Comparison of ENCODE assay signal across 7 mouse cellular contexts in genomic region chr7:44869697-44870528, GRCm38 (mm10). TPM values are rescaled to one million over a fixed set of nuclear protein-coding genes. Genes with fewer than 3 reads are reported as not detected.
DNase-seq lines count a peak whose midpoint lies in the region; ATAC-seq lines count a peak whose summit lies in the region.

TSS of gene Ptov1 (minus strand) at chr7:44869788.

- H3K4me2 ChIP-seq in intestine, embryonic 16.5 days (ENCODE audit: low read depth, low read length), result peak within 1 kb of the TSS; percentile 85
- H3K4me2 ChIP-seq in midbrain, embryonic 11.5 days, result peak within 1 kb of the TSS; percentile 92

- peak within 1 kb of the TSS; percentile 100 for H3K9ac ChIP-seq in intestine, embryonic 16.5 days (ENCODE audit: low read depth, low read length)
- H3K9ac ChIP-seq in midbrain, embryonic 11.5 days (ENCODE audit: low read length), result peak within 1 kb of the TSS; percentile 99

- H3K4me1 ChIP-seq in intestine, embryonic 16.5 days (ENCODE audit: control insufficient read depth, insufficient read depth, low read length), result peaks cover 40% of the 10 kb centered on the region
- H3K4me1 ChIP-seq in midbrain, embryonic 11.5 days (ENCODE audit: control insufficient read depth, insufficient read depth, low read length), result peaks cover 28% of the 10 kb centered on the region

- H3K27ac ChIP-seq in intestine, embryonic 16.5 days (ENCODE audit: low read length), result peak within 1 kb of the TSS; percentile 100
- peak within 1 kb of the TSS; percentile 100 for H3K27ac ChIP-seq in midbrain, embryonic 11.5 days (ENCODE audit: low read depth, low read length)

- no peaks in the 10 kb centered on the region for H3K27me3 ChIP-seq in intestine, embryonic 16.5 days (replicated peaks; ENCODE audit: control insufficient read depth, insufficient read depth, low read length)
- H3K27me3 ChIP-seq in midbrain, embryonic 11.5 days (ENCODE audit: control insufficient read depth, insufficient read depth, low read length), result no peaks in the 10 kb centered on the region

- H3K36me3 ChIP-seq in intestine, embryonic 16.5 days (ENCODE audit: control insufficient read depth, insufficient read depth, low read length), result peaks cover 4% of the 10 kb centered on the region; the same call in 1 of the 2 replicates
- 0 out of 2 replicates have a peak, but pooled peaks cover 5% of the 10 kb centered on the region for H3K36me3 ChIP-seq in midbrain, embryonic 11.5 days (ENCODE audit: control insufficient read depth, insufficient read depth, low read length)

- peak; percentile 94 for DNase-seq in adrenal gland, adult 8-10 months
- DNase-seq in embryo, embryonic 9.5 days (ENCODE audit: extremely low spot score), result peak; percentile 96
- DNase-seq in gastrocnemius, postnatal 4 days (ENCODE audit: low spot score in 2 of 2), result peak; percentile 82 to 91
- DNase-seq in left cerebral cortex, postnatal 36 days (ENCODE audit: low spot score in 2 of 2), result peak; percentile 95
- peak; percentile 99 for DNase-seq in midbrain, embryonic 11.5 days (ENCODE audit: low spot score, missing footprints)
- DNase-seq in skeletal muscle tissue, adult 2 months (ENCODE audit: low read depth, low spot score), result peak; percentile 95

- intact Hi-C loops in left cerebral cortex, postnatal 36 days (cut with DNase I), result loop anchor here (1.0 to 2.0 kb wide), 2 partner anchors 21 kb away; partner anchors contain the start of gene Tbc1d17

- H3K4me3 ChIP-seq in intestine, embryonic 16.5 days (ENCODE audit: low read length), result peak within 1 kb of the TSS; percentile 92
- H3K4me3 ChIP-seq in midbrain, embryonic 11.5 days (ENCODE audit: low read depth, low read length), result peak within 1 kb of the TSS; percentile 97

- H3K9me3 ChIP-seq in intestine, embryonic 16.5 days (ENCODE audit: control insufficient read depth, low read length), result no peaks in the 10 kb centered on the region
- H3K9me3 ChIP-seq in midbrain, embryonic 11.5 days (ENCODE audit: control insufficient read depth, low read length), result no peaks in the 10 kb centered on the region

- ATAC-seq in intestine, embryonic 16.5 days, result peak; percentile 89
- ATAC-seq in midbrain, embryonic 11.5 days (ENCODE audit: low FRiP score), result peak; percentile 94

- WGBS in intestine, embryonic 16.5 days, result 3% methylated on average over 29 of the region's 29 CpGs
- 12% methylated on average over 29 of the region's 29 CpGs for WGBS in midbrain, embryonic 11.5 days

RNA-seq across cellular contexts. Expression of gene Ptov1, which starts in this region (rescaled TPM):
- 100 to 1,000 TPM; 273 to 304 (median 292) TPM for total RNA-seq in adrenal gland, adult 8-10 months (2022)
- 100 to 1,000 TPM; 332 to 346 TPM for total RNA-seq in gastrocnemius, postnatal 4 days (2021)
- polyA plus RNA-seq in intestine, embryonic 16.5 days (2015; fragmentation: Nextera tagmentation; extraction: Ambion mirVana), result 71.8 and 159 TPM in 2 replicates
- total RNA-seq in left cerebral cortex, postnatal 36 days (2021), result 100 to 1,000 TPM; 284 to 285 TPM
- polyA plus RNA-seq in midbrain, embryonic 11.5 days (2014; fragmentation: Nextera tagmentation; extraction: Ambion mirVana), result 316 and 350 TPM in 2 replicates

Comparison
In these comparisons a context has a peak if more than half of its experiments do, and no peak if none do; other contexts are left out.
1. Peak in every context shown above with its lines: DNase-seq, ATAC-seq, H3K4me3 ChIP-seq and H3K27ac ChIP-seq.